In the genomic region with DNA sequence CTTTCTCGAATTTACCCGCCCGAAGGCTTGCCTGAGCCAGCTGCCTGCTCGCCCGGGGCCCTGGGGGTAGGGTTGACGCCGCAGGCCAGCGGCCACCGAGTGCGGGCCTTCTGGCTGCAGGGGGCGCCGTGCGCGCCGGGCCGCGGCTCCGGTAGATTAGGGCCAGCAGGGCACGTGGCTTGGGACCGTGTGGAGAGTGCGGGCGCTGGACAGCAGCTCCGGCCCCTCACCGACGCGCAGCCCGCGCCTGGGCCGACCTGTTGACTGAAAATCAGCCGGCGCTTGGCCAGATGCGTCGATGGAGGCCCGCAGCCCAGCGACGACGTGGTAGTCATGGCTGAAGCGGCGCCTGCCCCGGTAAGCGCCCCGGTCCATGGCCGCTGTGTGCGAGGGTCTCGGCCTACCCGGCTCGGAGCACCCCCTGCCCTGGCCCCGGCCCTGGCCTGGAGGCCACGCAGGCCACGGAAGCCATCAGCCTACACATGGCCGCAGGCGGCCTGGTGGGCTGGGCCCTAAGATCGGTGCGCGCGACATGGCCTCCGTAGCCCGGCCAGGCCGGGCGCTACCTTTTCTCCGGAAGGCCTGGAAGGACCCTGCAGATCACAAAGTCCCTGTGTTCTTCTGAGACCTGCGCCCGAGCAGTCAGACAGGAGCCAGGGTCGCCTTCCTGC, we compare ENCODE assay signal across 7 mouse cellular contexts. TPM values are rescaled to one million over a fixed set of nuclear protein-coding genes. Genes with fewer than 3 reads are reported as not detected.
DNase-seq lines count a peak whose midpoint lies in the region; ATAC-seq and TF ChIP-seq lines count a peak whose summit lies in the region.

No protein-coding gene starts in this region.

- peak; percentile 71 for ATAC-seq in inflammation-experienced regulatory T-cells, adult 6 months
- peak; percentile 82 for ATAC-seq in limb, embryonic 11.5 days (ENCODE audit: insufficient number of reproducible peaks, low FRiP score, low TSS enrichment, low read depth)
- ATAC-seq in midbrain, embryonic 11.5 days (ENCODE audit: low FRiP score) = peak; percentile 94

- peak; percentile 48; the same call in 1 of the 2 replicates for TF ChIP-seq CTCF in small intestine, adult 2 months (IDR thresholded peaks at IDR 0.05; ENCODE audit: extremely low read depth, insufficient read length, insufficient replicate concordance, low read depth, low read length)

- DNase-seq in adrenal gland, adult 8-10 months = peak; percentile 48
- DNase-seq in embryo, embryonic 10.5 days (ENCODE audit: low spot score) = peak; percentile 79
- DNase-seq in gastrocnemius, postnatal 25 days = peak; percentile 76
- peak; percentile 80 for DNase-seq in limb, embryonic 11.5 days (ENCODE audit: low spot score)
- DNase-seq in midbrain, embryonic 11.5 days (ENCODE audit: low spot score, missing footprints) = peak; percentile 94

- H3K9ac ChIP-seq in limb, embryonic 11.5 days (ENCODE audit: low read length) = peak overlapping the region; percentile 88
- H3K9ac ChIP-seq in midbrain, embryonic 11.5 days (ENCODE audit: low read length) = peak overlapping the region; percentile 77

- peak overlapping the region; percentile 41 for H3K4me3 ChIP-seq in limb, embryonic 11.5 days (ENCODE audit: low read depth, low read length)
- peak overlapping the region; percentile 40 for H3K4me3 ChIP-seq in midbrain, embryonic 11.5 days (ENCODE audit: low read depth, low read length)
- peak overlapping the region; percentile 60 for H3K4me3 ChIP-seq in small intestine, adult 2 months (ENCODE audit: low read depth, low read length)

- H3K4me2 ChIP-seq in limb, embryonic 11.5 days (ENCODE audit: low read depth, severe bottlenecking) = peak overlapping the region; percentile 78
- H3K4me2 ChIP-seq in midbrain, embryonic 11.5 days = peak overlapping the region; percentile 67

- peaks cover 2% of the 10 kb centered on the region; the same call in 1 of the 2 replicates for H3K4me1 ChIP-seq in limb, embryonic 11.5 days (ENCODE audit: control insufficient read depth, insufficient read depth, low read length)
- peaks cover 2% of the 10 kb centered on the region; the same call in 1 of the 2 replicates for H3K4me1 ChIP-seq in midbrain, embryonic 11.5 days (ENCODE audit: control insufficient read depth, insufficient read depth, low read length)
- peaks cover 3% of the 10 kb centered on the region; the same call in 1 of the 2 replicates for H3K4me1 ChIP-seq in small intestine, adult 2 months (ENCODE audit: control insufficient read depth, insufficient read depth, insufficient read length, low read length)

- peaks cover 8% of the 10 kb centered on the region; the same call in 1 of the 2 replicates for H3K36me3 ChIP-seq in limb, embryonic 11.5 days (ENCODE audit: control insufficient read depth, insufficient read depth, low read length)
- no peaks in the 10 kb centered on the region for H3K36me3 ChIP-seq in midbrain, embryonic 11.5 days (ENCODE audit: control insufficient read depth, insufficient read depth, low read length)
- H3K36me3 ChIP-seq in small intestine, adult 2 months (ENCODE audit: control insufficient read depth, insufficient read depth, low read length) = no peaks in the 10 kb centered on the region

- no peaks in the 10 kb centered on the region for H3K27me3 ChIP-seq in limb, embryonic 11.5 days (ENCODE audit: control insufficient read depth, insufficient read depth, low read length)
- no peaks in the 10 kb centered on the region; the same call in 1 of the 2 replicates for H3K27me3 ChIP-seq in midbrain, embryonic 11.5 days (ENCODE audit: control insufficient read depth, insufficient read depth, low read length)
- H3K27me3 ChIP-seq in small intestine, adult 2 months (ENCODE audit: control insufficient read depth, insufficient read depth, low read length) = no peaks in the 10 kb centered on the region

- no peaks in the 10 kb centered on the region for H3K9me3 ChIP-seq in limb, embryonic 11.5 days (ENCODE audit: control insufficient read depth, low read length)
- H3K9me3 ChIP-seq in midbrain, embryonic 11.5 days (ENCODE audit: control insufficient read depth, low read length) = no peaks in the 10 kb centered on the region

- peak overlapping the region; percentile 70; the same call in 1 of the 2 replicates for H3K27ac ChIP-seq in limb, embryonic 11.5 days (replicated peaks; ENCODE audit: low read depth, low read length)
- H3K27ac ChIP-seq in midbrain, embryonic 11.5 days (ENCODE audit: low read depth, low read length) = no peak overlapping the region
- no peak overlapping the region for H3K27ac ChIP-seq in small intestine, adult 2 months (ENCODE audit: insufficient read depth, low read depth, low read length)

- 12% methylated on average over 62 of the region's 64 CpGs for WGBS in limb, embryonic 11.5 days
- 10% methylated on average over 64 of the region's 64 CpGs for WGBS in midbrain, embryonic 11.5 days
- 17% methylated on average over 64 of the region's 64 CpGs for WGBS in small intestine, adult 2 months

- no peak for TF ChIP-seq POLR2A in small intestine, adult 2 months (IDR thresholded peaks at IDR 0.05; ENCODE audit: low read depth, low read length)

RNA-seq across cellular contexts. Expression of gene Zfp956, which starts 10.0 kb away (rescaled TPM):
- total RNA-seq in adrenal gland, adult 8-10 months (2022) = 10 to 100 TPM in 2 of 4 experiments, 1 to 10 TPM in 2; 7.6 to 16.1 (median 11.7) TPM
- total RNA-seq in gastrocnemius, postnatal 25 days (2021) = 1 to 10 TPM; 3.6 to 4.0 TPM
- polyA plus RNA-seq in inflammation-experienced regulatory T-cells, adult 6 months (2017; shearing (Covaris generic)) = 10 to 100 TPM; 14.0 to 31.5 (median 28.4) TPM
- 8.8 and 11.9 TPM in 2 replicates for polyA plus RNA-seq in limb, embryonic 11.5 days (2014; fragmentation: Nextera tagmentation; extraction: Ambion mirVana)
- 6.6 and 6.9 TPM in 2 replicates for polyA plus RNA-seq in midbrain, embryonic 11.5 days (2014; fragmentation: Nextera tagmentation; extraction: Ambion mirVana)
- polyA plus RNA-seq in small intestine, adult 2 months (2012; rRNA removed) = 5.1 and 6.9 TPM in 2 replicates

RNA-seq across cellular contexts. Expression of gene Zfp212, which starts 22.9 kb away (rescaled TPM):
- 10 to 100 TPM; 17.0 to 25.4 (median 19.0) TPM for total RNA-seq in adrenal gland, adult 8-10 months (2022)
- total RNA-seq in gastrocnemius, postnatal 25 days (2021) = 1 to 10 TPM; 6.4 to 6.7 TPM
- polyA plus RNA-seq in inflammation-experienced regulatory T-cells, adult 6 months (2017; shearing (Covaris generic)) = 10 to 100 TPM; 13.3 to 16.0 (median 13.6) TPM
- polyA plus RNA-seq in limb, embryonic 11.5 days (2014; fragmentation: Nextera tagmentation; extraction: Ambion mirVana) = 14.7 and 16.5 TPM in 2 replicates
- polyA plus RNA-seq in midbrain, embryonic 11.5 days (2014; fragmentation: Nextera tagmentation; extraction: Ambion mirVana) = 12.0 and 13.1 TPM in 2 replicates
- polyA plus RNA-seq in small intestine, adult 2 months (2012; rRNA removed) = 2.3 and 5.7 TPM in 2 replicates
